Mouse (Mus musculus) MEL (cell line): ENCODE data around the gene Trpm4.
"Not testable (repeated sequence)": the region's sequence is repeated elsewhere in the genome, so short reads cannot be mapped to it uniquely, and the experiment has no call there.

Experiments used
- CHD2 ChIP-seq: IDR thresholded peaks from 2 replicates; pipeline ENCODE4 v1.6.1; 2011; ENCODE audit warnings: low read length, improper control_type of control experiment
- CTCF ChIP-seq, 3 experiments: IDR thresholded peaks in 2 of 3; conservative IDR thresholded peaks in 1 of 3; 2 replicates each; pipeline ENCODE4 v1.5.1; 2011 to 2012; ENCODE audit warnings: low read length in 3 of 3, low read depth in 2 of 3, mild to moderate bottlenecking in 2 of 3, improper control_type of control experiment in 1 of 3, inconsistent platforms in 1 of 3, mixed read lengths in 1 of 3, moderate library complexity in 1 of 3; ENCODE audit not compliant: control insufficient read depth in 1 of 3, insufficient read depth in 1 of 3, poor library complexity in 1 of 3, severe bottlenecking in 1 of 3
- POLR2A ChIP-seq, 2 experiments: IDR thresholded peaks; 2 replicates each; pipeline ENCODE4 v1.6.1; 2011 to 2012; ENCODE audit warnings: low read length in 2 of 2, mild to moderate bottlenecking in 2 of 2, control low read depth in 1 of 2, improper control_type of control experiment in 1 of 2, low read depth in 1 of 2, moderate library complexity in 1 of 2; ENCODE audit not compliant: control insufficient read depth in 1 of 2, insufficient read depth in 1 of 2, poor library complexity in 1 of 2
- POLR2AphosphoS2 ChIP-seq: IDR thresholded peaks from 2 replicates; pipeline ENCODE4 v1.6.1; 2011; ENCODE audit warnings: low read length, improper control_type of control experiment

- not testable (repeated sequence) for TF ChIP-seq POLR2AphosphoS2; POLR2A (IDR thresholded peaks at IDR 0.05; ENCODE audit: control insufficient read depth in 1 of 2, insufficient read depth in 1 of 2, low read depth in 1 of 2, low read length in 2 of 2, poor library complexity in 1 of 2); CTCF (IDR thresholded peaks at IDR 0.05 in 2 of 3, conservative IDR thresholded peaks at IDR 0.05 in 1 of 3; ENCODE audit: control insufficient read depth in 1 of 3, insufficient read depth in 1 of 3, low read depth in 2 of 3, low read length in 3 of 3, poor library complexity in 1 of 3, severe bottlenecking in 1 of 3); CHD2
Observed at GRCm38 (mm10) chr7:45255822-45256221, 77.8 kb downstream of the Trpm4 start.
